In genomic region chr4:81757905-81758304, GRCm38 (mm10) we compare ENCODE assay signal across 26 mouse cellular contexts.
DNase-seq lines count a peak whose midpoint lies in the region; ATAC-seq and TF ChIP-seq lines count a peak whose summit lies in the region.
"Had no signal": no experiment of that assay in that cellular context is flagged by ENCODE, and none has a peak within 500 bp of the region (broad histone marks: within the 10 kb centered on the region; RNA-seq: fewer than 3 reads in every experiment).

No protein-coding gene starts in this region.

- H3K36me3 ChIP-seq in forebrain, embryonic 14.5 days (ENCODE audit: control insufficient read depth, insufficient read depth, low read length) = no peaks in the 10 kb centered on the region
- H3K36me3 ChIP-seq in forebrain, postnatal 0 days (ENCODE audit: insufficient read depth) = no peaks in the 10 kb centered on the region
- H3K36me3 ChIP-seq in midbrain, embryonic 14.5 days (ENCODE audit: control insufficient read depth, insufficient read depth, low read length) = no peaks in the 10 kb centered on the region
- H3K36me3 ChIP-seq in midbrain, embryonic 16.5 days (ENCODE audit: control insufficient read depth, insufficient read depth, low read length) = no peaks in the 10 kb centered on the region
- no peaks in the 10 kb centered on the region for H3K36me3 ChIP-seq in limb, embryonic 14.5 days (ENCODE audit: control insufficient read depth, insufficient read depth, low read length)
- H3K36me3 ChIP-seq: forebrain, embryonic 15.5 days; hindbrain, embryonic 10.5 days; midbrain, embryonic 10.5 days; stomach, embryonic 15.5 days had no signal

- WGBS in forebrain, embryonic 14.5 days = 6% methylated on average over 1 of the region's 1 CpGs
- 17% methylated on average over 1 of the region's 1 CpGs for WGBS in forebrain, postnatal 0 days
- 30% methylated on average over 1 of the region's 1 CpGs for WGBS in midbrain, embryonic 14.5 days
- 9% methylated on average over 1 of the region's 1 CpGs for WGBS in midbrain, embryonic 16.5 days
- 0% methylated on average over 1 of the region's 1 CpGs for WGBS in limb, embryonic 14.5 days

- no peak overlapping the region for H3K4me2 ChIP-seq in forebrain, embryonic 14.5 days (ENCODE audit: low read length)
- no peak overlapping the region for H3K4me2 ChIP-seq in forebrain, postnatal 0 days (ENCODE audit: low read depth)
- H3K4me2 ChIP-seq in midbrain, embryonic 14.5 days (ENCODE audit: low read length) = no peak overlapping the region
- H3K4me2 ChIP-seq in midbrain, embryonic 16.5 days (ENCODE audit: low read length) = no peak overlapping the region
- H3K4me2 ChIP-seq in limb, embryonic 14.5 days (replicated peaks; ENCODE audit: low read depth, low read length, severe bottlenecking) = no peak overlapping the region
- H3K4me2 ChIP-seq: forebrain, embryonic 15.5 days; lung, embryonic 14.5 days; stomach, embryonic 15.5 days had no signal

- no peak for TF ChIP-seq CTCF in forebrain, postnatal 0 days (IDR thresholded peaks at IDR 0.05; ENCODE audit: low read depth)

- intact Hi-C loops in left cerebral cortex, postnatal 36 days (cut with DNase I) = no loop called here

- no peaks in the 10 kb centered on the region for H3K9me3 ChIP-seq in forebrain, embryonic 14.5 days (replicated peaks; ENCODE audit: control insufficient read depth, low read length)
- H3K9me3 ChIP-seq in forebrain, postnatal 0 days (ENCODE audit: low read length) = no peaks in the 10 kb centered on the region
- no peaks in the 10 kb centered on the region for H3K9me3 ChIP-seq in midbrain, embryonic 14.5 days (ENCODE audit: control insufficient read depth, low read length)
- no peaks in the 10 kb centered on the region for H3K9me3 ChIP-seq in midbrain, embryonic 16.5 days (replicated peaks; ENCODE audit: control insufficient read depth, low read length, poor library complexity, severe bottlenecking)
- H3K9me3 ChIP-seq in limb, embryonic 14.5 days (ENCODE audit: control insufficient read depth, low read length) = no peaks in the 10 kb centered on the region
- H3K9me3 ChIP-seq: forebrain, embryonic 15.5 days; hindbrain, embryonic 10.5 days; midbrain, embryonic 10.5 days; stomach, embryonic 15.5 days had no signal

- DNase-seq in cerebellum, adult 11-12 months = peak; percentile 7
- peak; percentile 17 for DNase-seq in forebrain, embryonic 14.5 days (ENCODE audit: low spot score)
- DNase-seq in forebrain, postnatal 0 days = no peak
- no peak for DNase-seq in midbrain, embryonic 14.5 days
- DNase-seq in limb, embryonic 14.5 days (ENCODE audit: low spot score) = peak; percentile 13
- no peak for DNase-seq in left cerebral cortex, postnatal 36 days (ENCODE audit: low spot score in 2 of 2)
- DNase-seq: adrenal gland, adult 2 months; adrenal gland, postnatal 36 days; cerebellum, postnatal 14 days; heart, postnatal 14 days; kidney, adult 9 months; kidney, postnatal 14 days; liver; lung, embryonic 14.5 days; lung, postnatal 14 days; right cerebral cortex, postnatal 25 days had no signal

- no peak overlapping the region for H3K9ac ChIP-seq in forebrain, embryonic 14.5 days (ENCODE audit: low read length)
- H3K9ac ChIP-seq in forebrain, postnatal 0 days = no peak overlapping the region
- H3K9ac ChIP-seq in midbrain, embryonic 14.5 days (replicated peaks; ENCODE audit: low read length) = no peak overlapping the region
- no peak overlapping the region for H3K9ac ChIP-seq in midbrain, embryonic 16.5 days (ENCODE audit: low read depth, low read length)
- no peak overlapping the region for H3K9ac ChIP-seq in limb, embryonic 14.5 days (ENCODE audit: low read depth, low read length, severe bottlenecking)
- H3K9ac ChIP-seq: forebrain, embryonic 15.5 days; liver, embryonic 14.5 days; lung, embryonic 14.5 days; stomach, embryonic 15.5 days had no signal

- H3K27me3 ChIP-seq in forebrain, embryonic 14.5 days (replicated peaks; ENCODE audit: control insufficient read depth, insufficient read depth, low read length) = no peaks in the 10 kb centered on the region
- no peaks in the 10 kb centered on the region for H3K27me3 ChIP-seq in forebrain, postnatal 0 days (ENCODE audit: insufficient read depth, low read length)
- no peaks in the 10 kb centered on the region for H3K27me3 ChIP-seq in midbrain, embryonic 14.5 days (ENCODE audit: control insufficient read depth, insufficient read depth, low read length)
- no peaks in the 10 kb centered on the region for H3K27me3 ChIP-seq in midbrain, embryonic 16.5 days (ENCODE audit: control insufficient read depth, insufficient read depth, low read depth, low read length)
- no peaks in the 10 kb centered on the region for H3K27me3 ChIP-seq in limb, embryonic 14.5 days (ENCODE audit: control insufficient read depth, insufficient read depth, low read length)
- H3K27me3 ChIP-seq: CH12.LX; forebrain, embryonic 15.5 days; stomach, embryonic 15.5 days had no signal

- H3K4me1 ChIP-seq in forebrain, embryonic 14.5 days (ENCODE audit: control insufficient read depth, insufficient read depth, low read length) = peaks cover 2% of the 10 kb centered on the region; the same call in 1 of the 2 replicates
- H3K4me1 ChIP-seq in forebrain, postnatal 0 days (ENCODE audit: insufficient read depth) = no peaks in the 10 kb centered on the region
- H3K4me1 ChIP-seq in midbrain, embryonic 14.5 days (ENCODE audit: control insufficient read depth, insufficient read depth, low read length) = peaks cover 6% of the 10 kb centered on the region; the same call in 1 of the 2 replicates
- peaks cover 3% of the 10 kb centered on the region for H3K4me1 ChIP-seq in midbrain, embryonic 16.5 days (ENCODE audit: control insufficient read depth, insufficient read depth, low read length)
- H3K4me1 ChIP-seq in limb, embryonic 14.5 days (ENCODE audit: control insufficient read depth, insufficient read depth, low read length) = peaks cover 13% of the 10 kb centered on the region

- no peak for ATAC-seq in cerebellum, adult (ENCODE audit: insufficient number of reproducible peaks, low FRiP score, low TSS enrichment)
- no peak for ATAC-seq in forebrain, embryonic 14.5 days
- ATAC-seq in forebrain, postnatal 0 days = no peak
- ATAC-seq in midbrain, embryonic 14.5 days (ENCODE audit: low FRiP score, low TSS enrichment) = no peak
- no peak for ATAC-seq in midbrain, embryonic 16.5 days
- ATAC-seq in limb, embryonic 14.5 days (ENCODE audit: low FRiP score, low read depth) = no peak
- ATAC-seq: activated CD4-positive, CD25-positive, alpha-beta regulatory T cell, adult 4 months; forebrain, embryonic 15.5 days; intestine, postnatal 0 days had no signal

- no peak overlapping the region for H3K4me3 ChIP-seq in forebrain, embryonic 14.5 days (ENCODE audit: low read depth, low read length)
- no peak overlapping the region for H3K4me3 ChIP-seq in forebrain, postnatal 0 days (ENCODE audit: low read depth, low read length)
- no peak overlapping the region for H3K4me3 ChIP-seq in midbrain, embryonic 14.5 days (replicated peaks; ENCODE audit: low read depth, low read length)
- no peak overlapping the region for H3K4me3 ChIP-seq in midbrain, embryonic 16.5 days (ENCODE audit: low read depth, low read length)
- no peak overlapping the region for H3K4me3 ChIP-seq in limb, embryonic 14.5 days (replicated peaks; ENCODE audit: low read length)
- H3K4me3 ChIP-seq: forebrain, embryonic 15.5 days; hindbrain, embryonic 10.5 days; midbrain, embryonic 10.5 days; stomach, embryonic 15.5 days had no signal

- TF ChIP-seq POLR2A in limb, embryonic 14.5 days (IDR thresholded peaks at IDR 0.05; ENCODE audit: borderline replicate concordance, extremely low read depth, insufficient read depth, insufficient read length) = no peak

- H3K27ac ChIP-seq in forebrain, embryonic 14.5 days (ENCODE audit: low read depth, low read length) = no peak overlapping the region
- H3K27ac ChIP-seq in forebrain, postnatal 0 days (ENCODE audit: low read depth, low read length) = no peak overlapping the region
- 0 out of 2 replicates have a peak overlapping the region, but pooled peaks have one; percentile 8 for H3K27ac ChIP-seq in midbrain, embryonic 14.5 days (replicated peaks; ENCODE audit: low read depth, low read length)
- H3K27ac ChIP-seq in midbrain, embryonic 16.5 days (ENCODE audit: low read length) = no peak overlapping the region
- 0 out of 2 replicates have a peak overlapping the region, but pooled peaks have one; percentile 26 for H3K27ac ChIP-seq in limb, embryonic 14.5 days (replicated peaks; ENCODE audit: low read depth, low read length)
- H3K27ac ChIP-seq: forebrain, embryonic 15.5 days; hindbrain, embryonic 10.5 days; liver, embryonic 14.5 days; midbrain, embryonic 10.5 days; stomach, embryonic 15.5 days had no signal

Comparison
In these comparisons a context has a peak if more than half of its experiments do, and no peak if none do; other contexts are left out.
1. DNase-seq: peak in cerebellum, adult 11-12 months (single experiment), forebrain, embryonic 14.5 days (single experiment) and limb, embryonic 14.5 days (single experiment); none in forebrain, postnatal 0 days (single experiment), midbrain, embryonic 14.5 days (single experiment) and left cerebral cortex, postnatal 36 days (0 of 2).
2. H3K27ac ChIP-seq: peak in midbrain, embryonic 14.5 days (single experiment) and limb, embryonic 14.5 days (single experiment); none in forebrain, embryonic 14.5 days (single experiment), forebrain, postnatal 0 days (single experiment) and midbrain, embryonic 16.5 days (single experiment).